Mouse (Mus musculus) ovary, postnatal 36 days (tissue): ENCODE data around the gene Abhd14b.

Experiments
- DNase-seq: peaks from one replicate; pipeline ENCODE4 v3.0.0; 2022; ENCODE audit warnings: low spot score, mixed read lengths

Gene Abhd14b

GRCm38 (mm10) chr9:106447348-106447747 lies at the start of gene Abhd14b, which contains the start of gene Abhd14a:
Gene Abhd14b, plus strand, starts transcription at chr9:106447459.
Gene Abhd14a, minus strand, starts transcription at chr9:106447678.
- DNase-seq = peak; percentile 94

- no peak for DNase-seq
Observed at GRCm38 (mm10) chr9:106397733-106398132, 49.5 kb upstream of the Abhd14b start.

- DNase-seq = no peak
Observed at GRCm38 (mm10) chr9:106398667-106399311, 48.5 kb upstream of the Abhd14b start.

- no peak for DNase-seq
Observed at GRCm38 (mm10) chr9:106399808-106400207, 47.5 kb upstream of the Abhd14b start.

GRCm38 (mm10) chr9:106402149-106402548 lies 45.1 kb upstream of the Abhd14b start:
- DNase-seq = no peak

- no peak for DNase-seq
Observed at GRCm38 (mm10) chr9:106402607-106403375, 44.5 kb upstream of the Abhd14b start.

GRCm38 (mm10) chr9:106405275-106405674 lies 42.0 kb upstream of the Abhd14b start:
- no peak for DNase-seq

GRCm38 (mm10) chr9:106406443-106407078 lies 40.7 kb upstream of the Abhd14b start:
- no peak for DNase-seq

GRCm38 (mm10) chr9:106409096-106409495 lies 38.2 kb upstream of the Abhd14b start:
- no peak for DNase-seq

- DNase-seq = no peak
Observed at GRCm38 (mm10) chr9:106410086-106410650, 37.1 kb upstream of the Abhd14b start.

GRCm38 (mm10) chr9:106411091-106411594 lies 36.1 kb upstream of the Abhd14b start:
- no peak for DNase-seq

GRCm38 (mm10) chr9:106411729-106412128 lies 35.5 kb upstream of the Abhd14b start:
- DNase-seq = no peak

- no peak for DNase-seq
Observed at GRCm38 (mm10) chr9:106412210-106412609, 35.0 kb upstream of the Abhd14b start.

- DNase-seq = no peak
Observed at GRCm38 (mm10) chr9:106413606-106414005, 33.7 kb upstream of the Abhd14b start.

GRCm38 (mm10) chr9:106416826-106417225 lies 30.4 kb upstream of the Abhd14b start:
- DNase-seq = no peak

GRCm38 (mm10) chr9:106417841-106418625 lies 29.2 kb upstream of the Abhd14b start:
- DNase-seq = peak; percentile 84

- no peak for DNase-seq
Observed at GRCm38 (mm10) chr9:106420608-106421007, 26.7 kb upstream of the Abhd14b start.

GRCm38 (mm10) chr9:106421033-106421864 lies 26.0 kb upstream of the Abhd14b start:
- DNase-seq = no peak

GRCm38 (mm10) chr9:106421865-106422160 lies 25.4 kb upstream of the Abhd14b start:
- DNase-seq = peak; percentile 74

GRCm38 (mm10) chr9:106428719-106429220 lies 18.5 kb upstream of the Abhd14b start:
- DNase-seq = no peak
